Mouse (Mus musculus): ENCODE data around the gene Rimkla. TPM values are rescaled to one million over a fixed set of nuclear protein-coding genes. Genes with fewer than 3 reads are reported as not detected.

The Rimkla gene
- polyA plus RNA-seq, 1 experiment from 2014 or later: 0.50 TPM

DNA sequence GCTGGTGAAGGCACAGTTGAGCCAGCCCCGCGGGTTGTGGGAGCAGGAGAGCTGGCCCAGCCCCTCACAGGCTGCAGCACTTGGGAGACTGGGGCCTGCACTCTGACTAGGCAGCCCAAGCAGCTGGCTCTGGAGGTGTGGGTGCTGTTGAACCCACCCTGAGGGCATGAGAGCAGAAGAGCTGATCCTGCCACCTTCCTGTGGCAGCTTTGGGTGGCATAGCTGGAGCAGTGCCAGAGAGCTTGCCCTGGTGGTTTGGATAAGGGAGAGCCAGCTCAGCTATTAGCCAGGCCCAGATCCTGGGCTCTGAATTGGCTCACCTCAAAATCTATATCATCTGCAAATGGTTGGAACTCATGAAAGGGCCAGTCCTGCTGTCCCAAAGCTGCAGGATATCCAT is 64.7 kb downstream of the Rimkla start:
- peaks cover 7% of the 10 kb centered on the region; the same call in 1 of the 2 replicates for H3K4me1 ChIP-seq (replicated peaks; ENCODE audit: control insufficient read depth, insufficient read depth, low read length)
- ATAC-seq (ENCODE audit: low read depth): no peak
- no peaks in the 10 kb centered on the region for H3K9me3 ChIP-seq (ENCODE audit: control insufficient read depth, low read length)
- WGBS: 46% methylated on average over 2 of the region's 2 CpGs
- H3K4me3 ChIP-seq (ENCODE audit: low read length): no peak overlapping the region
- H3K27ac ChIP-seq (ENCODE audit: low read length): no peak overlapping the region
- H3K9ac ChIP-seq (ENCODE audit: low read length): no peak overlapping the region
- H3K27me3 ChIP-seq (ENCODE audit: control insufficient read depth, insufficient read depth, low read depth, low read length): no peaks in the 10 kb centered on the region; the same call in 1 of the 2 replicates
- no peaks in the 10 kb centered on the region for H3K36me3 ChIP-seq (ENCODE audit: control insufficient read depth, insufficient read depth, low read length)
- no peak overlapping the region for H3K4me2 ChIP-seq (ENCODE audit: low read depth, low read length)

DNA sequence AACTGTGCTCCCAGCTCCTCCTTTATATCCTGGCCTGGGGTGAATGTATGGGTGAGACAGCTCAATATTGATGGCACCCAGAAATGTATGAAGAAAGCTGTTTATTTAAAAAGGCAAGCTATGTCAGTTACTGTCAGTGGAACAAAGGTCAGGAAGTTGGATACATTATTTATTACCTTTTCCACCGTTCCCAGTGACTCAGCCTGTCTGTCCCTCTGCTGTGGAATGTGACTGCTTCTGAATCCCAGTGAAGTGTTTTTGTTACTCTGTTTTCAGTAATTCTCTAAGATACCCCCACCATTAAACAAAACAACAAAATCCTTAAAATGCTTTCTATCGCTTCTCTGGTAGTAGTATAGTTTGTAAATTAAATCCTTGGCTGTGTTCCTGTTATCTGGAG is 66.8 kb downstream of the Rimkla start:
- peaks cover 15% of the 10 kb centered on the region for H3K4me1 ChIP-seq (replicated peaks; ENCODE audit: control insufficient read depth, insufficient read depth, low read length)
- ATAC-seq (ENCODE audit: low read depth): no peak
- 29% methylated on average over 2 of the region's 2 CpGs for WGBS
- no peak overlapping the region for H3K4me2 ChIP-seq (ENCODE audit: low read depth, low read length)
- H3K4me3 ChIP-seq (ENCODE audit: low read length): no peak overlapping the region
- H3K9ac ChIP-seq (ENCODE audit: low read length): no peak overlapping the region
- H3K9me3 ChIP-seq (ENCODE audit: control insufficient read depth, low read length): no peaks in the 10 kb centered on the region
- H3K36me3 ChIP-seq (ENCODE audit: control insufficient read depth, insufficient read depth, low read length): no peaks in the 10 kb centered on the region
- no peak overlapping the region for H3K27ac ChIP-seq (ENCODE audit: low read length)
- H3K27me3 ChIP-seq (ENCODE audit: control insufficient read depth, insufficient read depth, low read depth, low read length): no peaks in the 10 kb centered on the region; the same call in 1 of the 2 replicates

DNA sequence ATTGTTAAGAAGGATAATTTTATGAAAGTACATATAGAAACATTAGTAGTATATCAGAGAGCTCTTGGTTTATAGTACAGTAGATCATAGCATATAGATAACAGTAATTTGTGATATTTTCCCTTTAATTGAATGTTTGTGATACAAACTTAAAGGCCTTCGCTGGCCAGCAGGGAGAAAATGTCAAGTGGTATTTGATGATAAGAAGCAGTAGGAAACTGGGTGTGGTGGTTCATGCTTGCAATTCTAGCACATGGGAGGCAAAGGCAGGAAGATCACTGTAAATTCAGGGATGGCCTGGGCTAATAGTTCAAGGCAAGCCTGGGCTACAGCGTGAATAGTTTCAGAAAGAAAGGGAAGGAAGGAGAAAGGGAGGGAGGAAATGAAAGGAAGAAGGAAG is 67.4 kb downstream of the Rimkla start:
- no peak for ATAC-seq (ENCODE audit: low read depth)
- no peak overlapping the region for H3K9ac ChIP-seq (ENCODE audit: low read length)
- H3K4me3 ChIP-seq (ENCODE audit: low read length): no peak overlapping the region
- H3K27me3 ChIP-seq (ENCODE audit: control insufficient read depth, insufficient read depth, low read depth, low read length): no peaks in the 10 kb centered on the region; the same call in 1 of the 2 replicates
- no peak overlapping the region for H3K4me2 ChIP-seq (ENCODE audit: low read depth, low read length)
- 74% methylated on average over 2 of the region's 2 CpGs for WGBS
- no peaks in the 10 kb centered on the region for H3K36me3 ChIP-seq (ENCODE audit: control insufficient read depth, insufficient read depth, low read length)
- H3K4me1 ChIP-seq (replicated peaks; ENCODE audit: control insufficient read depth, insufficient read depth, low read length): peaks cover 15% of the 10 kb centered on the region
- H3K27ac ChIP-seq (ENCODE audit: low read length): no peak overlapping the region
- no peaks in the 10 kb centered on the region for H3K9me3 ChIP-seq (ENCODE audit: control insufficient read depth, low read length)

DNA sequence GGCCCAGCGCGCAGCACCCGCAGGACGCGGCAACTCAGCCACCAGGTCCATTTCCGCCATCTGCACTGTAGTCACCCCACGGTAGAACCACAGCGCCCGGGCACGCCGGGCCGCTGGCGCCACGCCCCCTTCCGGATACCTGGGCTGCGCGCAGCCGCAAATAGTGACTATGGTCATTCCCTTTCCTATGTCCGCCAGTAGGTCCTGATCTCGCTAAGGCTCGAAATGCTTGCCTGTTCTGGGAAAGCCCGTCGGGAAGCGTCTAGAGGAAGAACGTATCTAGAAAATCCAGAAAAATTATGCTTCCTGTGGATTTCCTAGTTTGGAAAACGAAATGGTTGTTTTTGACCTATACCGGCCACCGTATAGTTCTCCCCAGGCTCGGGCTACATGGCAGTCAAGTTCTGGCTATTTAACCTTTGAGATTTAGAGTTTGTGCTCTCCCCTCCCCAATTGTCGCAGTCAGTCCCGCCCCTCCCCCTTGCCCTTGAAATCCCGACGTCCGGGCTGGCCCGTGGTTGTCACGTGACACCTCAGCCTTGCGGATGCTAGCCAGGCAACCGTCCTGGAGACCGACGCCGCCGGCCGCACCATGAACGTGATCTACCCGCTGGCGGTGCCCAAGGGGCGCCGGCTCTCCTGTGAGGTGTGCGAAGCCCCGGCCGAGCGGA is 70.0 kb downstream of the Rimkla start, which contains the start of the genes Ppcs and Zmynd12:
Gene Ppcs, minus strand, starts transcription at position 127 of the 671 bp plus-strand sequence.
Gene Zmynd12, plus strand, starts transcription at position 521 of the 671 bp plus-strand sequence.
- Histone ChIP-seq H3K9ac (ENCODE audit: low read length) (peak within 1 kb of the TSS; percentile 92), H3K36me3 (ENCODE audit: control insufficient read depth, insufficient read depth, low read length) (no peaks in the 10 kb centered on the region), H3K4me3 (ENCODE audit: low read length) (peak within 1 kb of the TSS; percentile 79), H3K4me2 (ENCODE audit: low read depth, low read length) (peak within 1 kb of the TSS; percentile 78), H3K27me3 (ENCODE audit: control insufficient read depth, insufficient read depth, low read depth, low read length) (no peaks in the 10 kb centered on the region), H3K27ac (ENCODE audit: low read length) (peak within 1 kb of the TSS; percentile 96), H3K4me1 (replicated peaks; ENCODE audit: control insufficient read depth, insufficient read depth, low read length) (peaks cover 15% of the 10 kb centered on the region), H3K9me3 (ENCODE audit: control insufficient read depth, low read length) (no peaks in the 10 kb centered on the region)
- ATAC-seq (ENCODE audit: low read depth): peak; percentile 96
- 0% methylated on average over 52 of the region's 52 CpGs for WGBS

DNA sequence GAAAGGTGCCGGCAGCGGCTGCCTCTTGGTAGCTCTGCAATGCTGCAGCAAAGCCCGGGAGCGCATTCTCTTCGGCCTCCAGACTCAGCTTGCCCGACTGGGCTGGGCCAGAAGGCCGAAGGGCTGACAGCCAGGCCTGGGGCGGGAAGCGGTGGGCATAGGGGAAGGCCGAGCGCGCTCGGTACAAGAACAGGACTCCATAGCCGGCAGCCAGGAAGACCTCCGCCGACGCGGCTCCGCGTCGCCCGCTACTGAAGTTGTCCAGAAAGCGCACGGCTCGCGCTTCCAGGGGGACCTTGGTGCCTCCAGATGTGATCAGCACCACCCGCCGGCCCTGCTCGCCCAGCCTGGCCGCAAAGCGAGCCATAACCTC is 70.5 kb downstream of the Rimkla start:
- Histone ChIP-seq H3K4me1 (replicated peaks; ENCODE audit: control insufficient read depth, insufficient read depth, low read length) (peaks cover 15% of the 10 kb centered on the region), H3K27me3 (ENCODE audit: control insufficient read depth, insufficient read depth, low read depth, low read length) (no peaks in the 10 kb centered on the region), H3K4me2 (ENCODE audit: low read depth, low read length) (peak overlapping the region; percentile 78), H3K4me3 (ENCODE audit: low read length) (peak overlapping the region; percentile 79), H3K36me3 (ENCODE audit: control insufficient read depth, insufficient read depth, low read length) (no peaks in the 10 kb centered on the region), H3K9ac (ENCODE audit: low read length) (peak overlapping the region; percentile 92), H3K9me3 (ENCODE audit: control insufficient read depth, low read length) (no peaks in the 10 kb centered on the region), H3K27ac (ENCODE audit: low read length) (peak overlapping the region; percentile 96)
- peak; percentile 63 for ATAC-seq (ENCODE audit: low read depth)
- WGBS: under 1% methylated on average over 31 of the region's 31 CpGs

DNA sequence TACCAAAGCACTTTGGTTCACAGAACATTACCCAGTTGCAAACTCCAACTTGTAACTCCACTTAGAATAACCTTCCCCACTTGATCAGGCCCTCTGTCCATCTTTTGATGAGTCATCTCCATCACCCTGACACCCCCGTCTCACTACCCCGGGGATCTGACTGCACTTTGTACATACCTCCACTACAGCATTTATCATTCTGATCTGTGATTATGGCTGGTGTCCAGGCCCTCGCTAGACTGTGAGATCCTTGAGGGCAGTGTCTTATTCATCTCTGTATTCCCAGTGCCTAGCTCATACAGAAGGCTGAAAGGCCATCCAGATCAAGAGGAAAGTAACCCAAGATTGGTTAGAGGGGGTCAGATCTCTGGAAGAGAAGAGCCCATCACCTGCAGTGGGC is 71.2 kb downstream of the Rimkla start:
- 24% methylated on average over 3 of the region's 3 CpGs for WGBS
- Histone ChIP-seq H3K4me1 (replicated peaks; ENCODE audit: control insufficient read depth, insufficient read depth, low read length) (peaks cover 15% of the 10 kb centered on the region), H3K27ac (ENCODE audit: low read length) (no peak overlapping the region)

DNA sequence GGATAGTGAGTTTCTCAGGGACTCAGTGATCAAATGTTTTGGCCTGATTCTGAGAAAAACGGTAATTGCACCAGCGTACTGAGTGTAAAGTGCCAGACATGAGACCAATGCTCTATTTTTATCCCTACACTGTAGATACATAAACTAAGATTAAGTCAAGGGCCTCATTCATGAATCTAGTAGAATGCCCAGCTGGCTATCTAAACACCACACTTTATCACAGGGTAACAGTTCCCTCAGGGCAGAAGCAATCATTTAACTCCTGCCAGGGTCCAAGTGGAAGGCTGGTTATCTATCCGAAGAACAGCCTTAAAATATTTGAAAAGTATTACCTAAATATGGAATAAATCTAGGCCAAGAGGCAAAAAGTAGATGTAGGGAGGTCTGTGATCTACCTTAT is 74.5 kb downstream of the Rimkla start:
- Histone ChIP-seq H3K27me3 (ENCODE audit: control insufficient read depth, insufficient read depth, low read depth, low read length) (no peaks in the 10 kb centered on the region), H3K4me1 (replicated peaks; ENCODE audit: control insufficient read depth, insufficient read depth, low read length) (peaks cover 11% of the 10 kb centered on the region), H3K9me3 (ENCODE audit: control insufficient read depth, low read length) (no peaks in the 10 kb centered on the region), H3K4me3 (ENCODE audit: low read length) (no peak overlapping the region), H3K36me3 (ENCODE audit: control insufficient read depth, insufficient read depth, low read length) (no peaks in the 10 kb centered on the region), H3K4me2 (ENCODE audit: low read depth, low read length) (no peak overlapping the region), H3K27ac (ENCODE audit: low read length) (no peak overlapping the region), H3K9ac (ENCODE audit: low read length) (no peak overlapping the region)
- ATAC-seq (ENCODE audit: low read depth): no peak
- 86% methylated on average over 3 of the region's 3 CpGs for WGBS

More for the DNA sequence above, 71.2 kb downstream of the Rimkla start:
- H3K36me3 ChIP-seq (ENCODE audit: control insufficient read depth, insufficient read depth, low read length): no peaks in the 10 kb centered on the region
- no peaks in the 10 kb centered on the region for H3K27me3 ChIP-seq (ENCODE audit: control insufficient read depth, insufficient read depth, low read depth, low read length)
- peak overlapping the region; percentile 78 for H3K4me2 ChIP-seq (ENCODE audit: low read depth, low read length)
- no peaks in the 10 kb centered on the region for H3K9me3 ChIP-seq (ENCODE audit: control insufficient read depth, low read length)
- no peak for ATAC-seq (ENCODE audit: low read depth)
- peak overlapping the region; percentile 79 for H3K4me3 ChIP-seq (ENCODE audit: low read length)
- peak overlapping the region; percentile 92 for H3K9ac ChIP-seq (ENCODE audit: low read length)

DNA sequence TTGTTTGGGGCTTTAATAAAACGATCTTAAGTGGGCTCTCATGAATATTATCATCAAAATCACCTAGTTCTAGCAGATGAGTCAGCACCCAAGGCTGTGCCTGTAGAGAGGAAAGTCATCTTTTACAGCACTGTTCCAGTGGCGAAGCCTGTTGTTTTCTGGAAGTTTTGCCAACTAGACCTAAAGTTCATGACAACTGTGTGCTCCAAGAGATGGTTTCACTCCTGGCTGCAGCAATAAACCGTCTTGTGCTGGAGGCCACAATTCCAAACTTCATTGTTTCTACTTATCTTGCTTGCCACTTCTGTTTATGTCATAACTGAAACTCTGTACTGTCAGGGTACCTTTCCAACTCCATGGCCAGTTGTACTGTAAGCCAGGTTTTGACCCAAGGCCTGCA is 75.2 kb downstream of the Rimkla start:
- WGBS: 69% methylated on average over 3 of the region's 3 CpGs
- H3K9ac ChIP-seq (ENCODE audit: low read length): no peak overlapping the region
- no peak overlapping the region for H3K4me3 ChIP-seq (ENCODE audit: low read length)
- no peak overlapping the region for H3K4me2 ChIP-seq (ENCODE audit: low read depth, low read length)
- no peak for ATAC-seq (ENCODE audit: low read depth)
- no peaks in the 10 kb centered on the region for H3K36me3 ChIP-seq (ENCODE audit: control insufficient read depth, insufficient read depth, low read length)
- H3K9me3 ChIP-seq (ENCODE audit: control insufficient read depth, low read length): no peaks in the 10 kb centered on the region
- peaks cover 16% of the 10 kb centered on the region for H3K4me1 ChIP-seq (replicated peaks; ENCODE audit: control insufficient read depth, insufficient read depth, low read length)
- no peak overlapping the region for H3K27ac ChIP-seq (ENCODE audit: low read length)
- no peaks in the 10 kb centered on the region for H3K27me3 ChIP-seq (ENCODE audit: control insufficient read depth, insufficient read depth, low read depth, low read length)
